Comparison of ENCODE assay signal across 24 mouse cellular contexts in genomic region chr2:33089356-33090032, GRCm38 (mm10). TPM values are rescaled to one million over a fixed set of nuclear protein-coding genes. Genes with fewer than 3 reads are reported as not detected.
A peak's percentile ranks its signal among the peaks of the same experiment; 100 is the strongest.
DNase-seq lines count a peak whose midpoint lies in the region; ATAC-seq and TF ChIP-seq lines count a peak whose summit lies in the region.
"Had no signal": no experiment of that assay in that cellular context is flagged by ENCODE, and none has a peak within 500 bp of the region (broad histone marks: within the 10 kb centered on the region; RNA-seq: fewer than 3 reads in every experiment).

No protein-coding gene starts in this region.

- no peak for TF ChIP-seq POLR2A in cerebellum, adult 2 months (IDR thresholded peaks at IDR 0.05; ENCODE audit: borderline replicate concordance, insufficient read depth, low read length)

- peak; percentile 13 for DNase-seq in retina, postnatal 7 days (ENCODE audit: low read depth, low spot score)
- no peak for DNase-seq in retina, embryonic 14.5 days (ENCODE audit: low spot score)
- peak; percentile 69 to 87 for DNase-seq in cerebellum, adult 2 months
- peak; percentile 42 to 71 for DNase-seq in cerebellum, postnatal 14 days
- DNase-seq in right cerebral cortex, postnatal 25 days = no peak
- DNase-seq: adrenal gland, postnatal 25 days; B cell, adult 2 months; gastrocnemius, postnatal 10 days; heart, postnatal 14 days; kidney, adult 18-20 months; kidney, postnatal 25 days; right cerebral cortex, postnatal 14 days; thymus, adult 18-20 months; thymus, postnatal 4 days had no signal

- TF ChIP-seq CTCF in cerebellum, adult 2 months (IDR thresholded peaks at IDR 0.05; ENCODE audit: borderline replicate concordance, insufficient read depth, low read depth, low read length) = no peak

- no peak overlapping the region for H3K27ac ChIP-seq in cerebellum, adult 2 months (ENCODE audit: insufficient read depth, low read length)
- H3K27ac ChIP-seq: kidney, embryonic 15.5 days; limb, embryonic 13.5 days; lung, embryonic 15.5 days; neural tube, embryonic 13.5 days had no signal

- WGBS in cerebellum, adult 2 months = 15% methylated on average over 5 of the region's 5 CpGs

- H3K4me1 ChIP-seq in cerebellum, adult 2 months (ENCODE audit: control insufficient read depth, insufficient read depth, low read length) = peaks cover 33% of the 10 kb centered on the region
- H3K4me1 ChIP-seq: kidney, embryonic 15.5 days; lung, embryonic 15.5 days; neural tube, embryonic 13.5 days had no signal

- ATAC-seq in monocyte, adult 5-6 weeks (replicated peaks; ENCODE audit: insufficient number of reproducible peaks, low FRiP score, low TSS enrichment, poor library complexity, severe bottlenecking) = no peak
- ATAC-seq: forebrain, embryonic 14.5 days; hindbrain, embryonic 16.5 days; midbrain, embryonic 16.5 days had no signal

- H3K4me3 ChIP-seq in cerebellum, adult 2 months (replicated peaks; ENCODE audit: insufficient read depth, low read depth, low read length) = no peak overlapping the region
- H3K4me3 ChIP-seq: kidney, embryonic 15.5 days; left cerebral cortex, adult 2 months; limb, embryonic 13.5 days; lung, embryonic 15.5 days; neural tube, embryonic 13.5 days had no signal

- H3K27me3 ChIP-seq in cerebellum, adult 2 months (ENCODE audit: control insufficient read depth, insufficient read depth, low read length) = no peaks in the 10 kb centered on the region
- H3K27me3 ChIP-seq: kidney, embryonic 15.5 days; limb, embryonic 13.5 days; lung, embryonic 15.5 days; neural tube, embryonic 13.5 days had no signal

RNA-seq across cellular contexts. Expression of gene Garnl3, which starts 42.0 kb away (rescaled TPM):
- polyA plus RNA-seq in cerebellum, adult 2 months (2012; rRNA removed) = 120 and 133 TPM in 2 replicates
- 1.6 to 2.6 TPM in 2 of 3 replicates, not detected in the other for total RNA-seq in monocyte, adult 5-6 weeks (2017)
- total RNA-seq: megakaryocyte progenitor cell, adult 5-6 weeks had no signal

Comparison
In these comparisons a context has a peak if more than half of its experiments do, and no peak if none do; other contexts are left out.
1. DNase-seq: peak in retina, postnatal 7 days (single experiment), cerebellum, adult 2 months (2 of 2) and cerebellum, postnatal 14 days (2 of 2); none in retina, embryonic 14.5 days (single experiment) and right cerebral cortex, postnatal 25 days (single experiment).